Mouse (Mus musculus): ENCODE measurements at regions not wholly inside any gene's neighbourhood (a gene's known extent, or its start where the extent isn't known, plus 50 kb on each side); places are given as distances from the start of the nearest gene placed in this dataset.
"Not testable (repeated sequence)": the region's sequence is repeated elsewhere in the genome, so short reads cannot be mapped to it uniquely, and the experiment has no call there.

DNA sequence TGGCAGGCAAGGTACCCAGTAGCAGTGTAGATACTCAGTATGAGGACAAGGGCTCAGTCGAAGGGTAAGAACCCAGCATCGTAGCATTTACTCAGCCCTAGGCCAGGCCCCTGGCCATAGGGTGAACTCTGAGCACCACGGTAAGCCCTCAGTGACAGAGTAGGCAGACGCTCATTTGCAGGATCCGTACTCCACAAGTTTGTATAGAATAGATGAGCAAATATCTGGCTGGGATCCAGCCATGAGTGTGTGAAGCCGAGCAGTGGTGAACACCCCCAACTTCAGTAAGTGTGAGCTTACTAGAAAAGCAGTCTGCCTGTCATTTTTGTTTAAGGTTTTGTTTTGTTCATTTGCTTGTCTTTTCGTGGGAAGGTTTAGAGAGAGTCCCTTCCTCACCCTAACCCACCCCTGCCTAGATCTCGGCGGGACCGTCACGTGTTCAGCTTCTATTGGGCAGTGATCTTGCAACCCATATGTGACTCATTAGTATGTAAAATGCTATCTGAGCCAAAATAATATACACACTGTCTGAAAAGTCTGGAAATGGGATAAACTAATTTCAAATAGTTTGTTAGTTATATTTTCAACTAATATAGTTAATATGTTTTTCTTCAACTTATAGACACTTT lies 76.3 kb downstream of the Gm5447 start:
- Histone ChIP-seq H3K79me2 (replicated peaks; ENCODE audit: control insufficient read depth, insufficient read depth, low read length) (no peaks in the 10 kb centered on the region), H3K36me3 (ENCODE audit: control insufficient read depth, insufficient read depth, low read length) (no peaks in the 10 kb centered on the region), H3K27ac (no peak overlapping the region), H3K9ac (ENCODE audit: low read depth, low read length) (no peak overlapping the region), H3K4me1 (ENCODE audit: control insufficient read depth, insufficient read depth, low read length) (no peaks in the 10 kb centered on the region), H3K27me3 (ENCODE audit: control insufficient read depth, insufficient read depth, low read length) (no peaks in the 10 kb centered on the region), H3K4me3 (no peak overlapping the region)
- intact Hi-C loops (cut with DNase I) = no loop called here
- TF ChIP-seq CTCF (IDR thresholded peaks at IDR 0.05) = no peak
- no peak for TF ChIP-seq EP300 (IDR thresholded peaks at IDR 0.05; ENCODE audit: insufficient read depth, low read depth, low read length)
- no peak for TF ChIP-seq POLR2A (IDR thresholded peaks at IDR 0.05; ENCODE audit: insufficient read depth, low read depth, low read length)
- WGBS = 80% methylated on average over 11 of the region's 11 CpGs
- DNase-seq = no peak

GRCm38 (mm10) chr13:31051586-31051985 lies 77.6 kb downstream of the Gm5447 start:
- H3K27me3 ChIP-seq (ENCODE audit: control insufficient read depth, insufficient read depth, low read length); H3K79me2 ChIP-seq (replicated peaks; ENCODE audit: control insufficient read depth, insufficient read depth, low read length); DNase-seq; H3K9ac ChIP-seq (ENCODE audit: low read depth, low read length); H3K36me3 ChIP-seq (ENCODE audit: control insufficient read depth, insufficient read depth, low read length); H3K27ac ChIP-seq; H3K4me3 ChIP-seq; H3K4me1 ChIP-seq (ENCODE audit: control insufficient read depth, insufficient read depth, low read length); intact Hi-C loops (cut with DNase I): not testable (repeated sequence)
- WGBS = 100% methylated on average over 2 of the region's 6 CpGs

DNA sequence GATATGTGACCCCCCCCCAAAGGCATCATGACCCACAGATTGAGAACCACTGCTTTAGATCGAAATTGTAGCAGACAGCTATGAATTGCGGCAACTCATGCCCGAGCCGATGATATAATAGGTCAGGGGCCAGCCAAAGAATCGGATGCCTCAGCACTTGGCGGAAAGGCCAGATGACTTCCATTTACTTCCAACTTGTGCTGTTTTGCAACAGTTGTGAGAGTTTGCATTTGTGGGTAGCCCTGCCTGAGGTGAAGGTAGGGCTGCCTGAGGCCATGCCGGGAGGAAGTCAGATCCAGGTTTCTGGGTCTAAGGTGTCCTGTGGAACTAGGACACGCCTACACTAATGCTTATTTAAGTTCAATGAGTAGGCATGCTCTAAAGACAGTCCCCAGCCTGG lies 80.4 kb downstream of the Gm5447 start:
- no peaks in the 10 kb centered on the region for H3K36me3 ChIP-seq (ENCODE audit: control insufficient read depth, insufficient read depth, low read length)
- intact Hi-C loops (cut with DNase I) = no loop called here
- TF ChIP-seq POLR2A (IDR thresholded peaks at IDR 0.05; ENCODE audit: insufficient read depth, low read depth, low read length) = no peak
- TF ChIP-seq CTCF (IDR thresholded peaks at IDR 0.05) = no peak
- no peak for TF ChIP-seq EP300 (IDR thresholded peaks at IDR 0.05; ENCODE audit: insufficient read depth, low read depth, low read length)
- no peak for DNase-seq
- no peaks in the 10 kb centered on the region for H3K79me2 ChIP-seq (replicated peaks; ENCODE audit: control insufficient read depth, insufficient read depth, low read length)
- H3K4me1 ChIP-seq (ENCODE audit: control insufficient read depth, insufficient read depth, low read length) = no peaks in the 10 kb centered on the region
- H3K27me3 ChIP-seq (ENCODE audit: control insufficient read depth, insufficient read depth, low read length) = no peaks in the 10 kb centered on the region
- H3K27ac ChIP-seq = no peak overlapping the region
- no peak overlapping the region for H3K4me3 ChIP-seq
- 90% methylated on average over 8 of the region's 8 CpGs for WGBS
- no peak overlapping the region for H3K9ac ChIP-seq (ENCODE audit: low read depth, low read length)

GRCm38 (mm10) chr13:31055376-31056083 lies 81.5 kb downstream of the Gm5447 start:
- WGBS = 81% methylated on average over 5 of the region's 5 CpGs

DNA sequence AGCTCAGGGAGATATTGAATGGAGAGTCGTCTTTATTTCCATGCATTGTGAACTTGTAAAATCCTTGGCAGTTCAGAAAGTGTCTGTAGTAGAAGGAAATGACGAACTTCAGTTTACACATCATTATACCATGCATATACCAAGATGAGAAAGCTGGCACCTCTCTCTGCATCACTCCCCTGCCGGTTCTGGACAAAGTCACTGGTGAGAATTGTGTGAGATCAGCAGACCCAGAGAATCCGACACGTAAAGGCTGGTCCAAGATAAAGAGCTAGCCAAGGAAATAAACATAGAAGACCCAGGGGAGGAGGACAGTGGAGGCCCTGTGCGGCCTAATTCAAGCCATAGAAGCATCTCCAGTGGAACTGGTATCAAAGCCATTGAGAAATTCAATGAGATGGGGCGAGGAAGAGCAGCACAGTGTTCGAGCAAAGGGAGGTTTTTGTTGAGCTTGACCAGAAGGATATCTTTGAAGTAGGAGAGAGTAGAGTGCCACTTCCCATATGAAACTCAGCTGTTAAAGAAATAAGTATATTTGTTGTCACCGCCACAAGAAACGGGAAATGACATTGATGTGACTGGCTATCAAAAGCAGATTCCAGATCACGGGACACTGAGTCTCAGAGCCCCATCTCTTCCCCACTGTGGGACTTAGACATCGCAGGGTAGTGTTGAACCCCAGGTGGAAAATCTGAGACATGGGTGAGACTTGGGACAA lies 82.3 kb downstream of the Gm5447 start:
- H3K27me3 ChIP-seq (ENCODE audit: control insufficient read depth, insufficient read depth, low read length) = no peaks in the 10 kb centered on the region
- no peaks in the 10 kb centered on the region for H3K79me2 ChIP-seq (replicated peaks; ENCODE audit: control insufficient read depth, insufficient read depth, low read length)
- no peaks in the 10 kb centered on the region for H3K4me1 ChIP-seq (ENCODE audit: control insufficient read depth, insufficient read depth, low read length)
- H3K9ac ChIP-seq (ENCODE audit: low read depth, low read length) = no peak overlapping the region
- intact Hi-C loops (cut with DNase I) = no loop called here
- no peak for DNase-seq
- 76% methylated on average over 12 of the region's 12 CpGs for WGBS
- no peak for TF ChIP-seq CTCF (IDR thresholded peaks at IDR 0.05)
- no peak for TF ChIP-seq POLR2A (IDR thresholded peaks at IDR 0.05; ENCODE audit: insufficient read depth, low read depth, low read length)
- no peak for TF ChIP-seq EP300 (IDR thresholded peaks at IDR 0.05; ENCODE audit: insufficient read depth, low read depth, low read length)
- no peak overlapping the region for H3K27ac ChIP-seq
- no peak overlapping the region for H3K4me3 ChIP-seq
- no peaks in the 10 kb centered on the region for H3K36me3 ChIP-seq (ENCODE audit: control insufficient read depth, insufficient read depth, low read length)

More at GRCm38 (mm10) chr13:31055376-31056083, 81.5 kb downstream of the Gm5447 start:
- Histone ChIP-seq H3K79me2 (replicated peaks; ENCODE audit: control insufficient read depth, insufficient read depth, low read length) (no peaks in the 10 kb centered on the region), H3K27ac (no peak overlapping the region), H3K27me3 (ENCODE audit: control insufficient read depth, insufficient read depth, low read length) (no peaks in the 10 kb centered on the region), H3K9ac (ENCODE audit: low read depth, low read length) (no peak overlapping the region), H3K4me3 (no peak overlapping the region), H3K4me1 (ENCODE audit: control insufficient read depth, insufficient read depth, low read length) (no peaks in the 10 kb centered on the region), H3K36me3 (ENCODE audit: control insufficient read depth, insufficient read depth, low read length) (no peaks in the 10 kb centered on the region)
- no peak for TF ChIP-seq CTCF (IDR thresholded peaks at IDR 0.05)
- no peak for TF ChIP-seq EP300 (IDR thresholded peaks at IDR 0.05; ENCODE audit: insufficient read depth, low read depth, low read length)
- no peak for TF ChIP-seq POLR2A (IDR thresholded peaks at IDR 0.05; ENCODE audit: insufficient read depth, low read depth, low read length)
- no peak for DNase-seq
- intact Hi-C loops (cut with DNase I) = no loop called here

GRCm38 (mm10) chr13:31060916-31061431 lies 87.0 kb downstream of the Gm5447 start:
- H3K36me3 ChIP-seq (ENCODE audit: control insufficient read depth, insufficient read depth, low read length) = no peaks in the 10 kb centered on the region
- TF ChIP-seq EP300 (IDR thresholded peaks at IDR 0.05; ENCODE audit: insufficient read depth, low read depth, low read length) (no peak), CTCF (IDR thresholded peaks at IDR 0.05) (no peak), POLR2A (IDR thresholded peaks at IDR 0.05; ENCODE audit: insufficient read depth, low read depth, low read length) (no peak)
- H3K4me1 ChIP-seq (ENCODE audit: control insufficient read depth, insufficient read depth, low read length) = no peaks in the 10 kb centered on the region
- no peak overlapping the region for H3K9ac ChIP-seq (ENCODE audit: low read depth, low read length)
- H3K79me2 ChIP-seq (replicated peaks; ENCODE audit: control insufficient read depth, insufficient read depth, low read length) = no peaks in the 10 kb centered on the region
- H3K4me3 ChIP-seq = no peak overlapping the region
- no peak overlapping the region for H3K27ac ChIP-seq
- intact Hi-C loops (cut with DNase I) = no loop called here
- no peaks in the 10 kb centered on the region for H3K27me3 ChIP-seq (ENCODE audit: control insufficient read depth, insufficient read depth, low read length)
- DNase-seq = no peak
- 71% methylated on average over 6 of the region's 6 CpGs for WGBS

Measured in heart, adult 2 months (tissue).